Mouse (Mus musculus) heart, adult 2 months (tissue): Measurements from ENCODE around the gene Tlr5. TPM values are rescaled to one million over a fixed set of nuclear protein-coding genes. Genes with fewer than 3 reads are reported as not detected.
A peak's percentile ranks its signal among the peaks of the same experiment; 100 is the strongest.

Experiments used
- DNase-seq, 2 experiments: peaks; one replicate each; pipeline ENCODE4 v3.0.0; 2021
- H3K27ac ChIP-seq: fragments of 200-600 bp; 2 replicates; pipeline ENCODE4 v1.8.1; 2022
- H3K27me3 ChIP-seq: fragments of 200-500 bp; 2 replicates; pipeline ENCODE4 v1.6.1; 2012; ENCODE audit warnings: mild to moderate bottlenecking, low read length, inconsistent platforms, mixed read lengths; ENCODE audit not compliant: control insufficient read depth, insufficient read depth
- H3K36me3 ChIP-seq: fragments of 200-500 bp; 2 replicates; pipeline ENCODE4 v1.6.1; 2012; ENCODE audit warnings: low read length, inconsistent platforms; ENCODE audit not compliant: control insufficient read depth, insufficient read depth
- H3K4me1 ChIP-seq: fragments of 200-500 bp; 2 replicates; pipeline ENCODE4 v1.6.1; 2011; ENCODE audit warnings: low read length; ENCODE audit not compliant: control insufficient read depth, insufficient read depth
- H3K4me3 ChIP-seq: fragments of 200-600 bp; 2 replicates; pipeline ENCODE4 v1.8.1; 2022
- H3K79me2 ChIP-seq: fragments of 200-500 bp; replicated peaks from 2 replicates; pipeline ENCODE4 v1.6.1; 2012; ENCODE audit warnings: mild to moderate bottlenecking, inconsistent platforms, low read length, moderate library complexity, mixed read lengths; ENCODE audit not compliant: control insufficient read depth, insufficient read depth
- H3K9ac ChIP-seq: fragments of 200-500 bp; 2 replicates; pipeline ENCODE4 v1.6.1; 2012; ENCODE audit warnings: low read depth, mild to moderate bottlenecking, control low read depth, inconsistent platforms, low read length, mixed read lengths
- CTCF ChIP-seq: fragments of 200-600 bp; IDR thresholded peaks from 2 replicates; pipeline ENCODE4 v1.8.1; 2022; ENCODE audit warnings: antibody characterized with exemption, mild to moderate bottlenecking, moderate library complexity
- EP300 ChIP-seq: fragments of 200-500 bp; IDR thresholded peaks from 2 replicates; pipeline ENCODE4 v1.6.1; 2011; ENCODE audit warnings: low read depth, low read length, control low read depth; ENCODE audit not compliant: insufficient read depth
- POLR2A ChIP-seq: fragments of 200-500 bp; IDR thresholded peaks from 2 replicates; pipeline ENCODE4 v1.6.1; 2011; ENCODE audit warnings: mild to moderate bottlenecking, low read depth, low read length, control low read depth; ENCODE audit not compliant: insufficient read depth
- WGBS: fragments of 180-500 bp; shearing (Covaris S2); methylation state at CpG from one replicate; pipeline ENCODE4 v1.1.7; 2018; 5-methylcytosine and 5-hydroxymethylcytosine counted together
- intact Hi-C: fragments of 180-260 bp; cut with DNase I; formaldehyde crosslinking; loops from one replicate; pipeline ENCODE4 v1.15.1; 2025
- polyA plus RNA-seq: library from polyadenylated mRNA; depleted of rRNA; stranded (reverse); fragments of >200 nt; gene quantifications from 2 replicates; pipeline ENCODE4 v1.2.3, GENCODE M21; 2012; rRNA removed
- total RNA-seq, 2 experiments: library from RNA; stranded (reverse); gene quantifications; 2 replicates each; pipeline ENCODE4 v1.2.3; 2021

The Tlr5 gene
- total and polyA plus RNA-seq, 3 experiments = 1.1 to 1.7 (median 1.2) TPM

- intact Hi-C loops = no loop called here
- no peak for DNase-seq
- no peaks in the 10 kb centered on the region for H3K79me2 ChIP-seq
- H3K36me3 ChIP-seq = no peaks in the 10 kb centered on the region
- 82% methylated on average over 3 of the region's 3 CpGs for WGBS
- H3K4me3 ChIP-seq = no peak overlapping the region
- H3K27ac ChIP-seq = no peak overlapping the region
- no peaks in the 10 kb centered on the region for H3K27me3 ChIP-seq
- H3K9ac ChIP-seq = no peak overlapping the region
- TF ChIP-seq CTCF = no peak
- no peak for TF ChIP-seq EP300
- no peak for TF ChIP-seq POLR2A
- H3K4me1 ChIP-seq = peaks cover 1% of the 10 kb centered on the region; the same call in 1 of the 2 replicates
Measured at GRCm38 (mm10) chr1:182988646-182989045, 34.1 kb downstream of the Tlr5 start.

GRCm38 (mm10) chr1:182990092-182990762 is 35.6 kb downstream of the Tlr5 start:
- no peaks in the 10 kb centered on the region for H3K27me3 ChIP-seq
- no peak overlapping the region for H3K9ac ChIP-seq
- H3K27ac ChIP-seq = no peak overlapping the region
- DNase-seq = no peak
- no peaks in the 10 kb centered on the region for H3K36me3 ChIP-seq
- no peak for TF ChIP-seq CTCF
- no peak for TF ChIP-seq EP300
- TF ChIP-seq POLR2A = no peak
- WGBS = 79% methylated on average over 14 of the region's 14 CpGs
- peaks cover 1% of the 10 kb centered on the region; the same call in 1 of the 2 replicates for H3K4me1 ChIP-seq
- intact Hi-C loops = no loop called here
- H3K79me2 ChIP-seq = no peaks in the 10 kb centered on the region
- no peak overlapping the region for H3K4me3 ChIP-seq

GRCm38 (mm10) chr1:182991002-182991778 is 36.6 kb downstream of the Tlr5 start:
- no peak overlapping the region for H3K9ac ChIP-seq
- H3K27me3 ChIP-seq = no peaks in the 10 kb centered on the region
- H3K79me2 ChIP-seq = no peaks in the 10 kb centered on the region
- no peaks in the 10 kb centered on the region for H3K36me3 ChIP-seq
- peak; percentile 73 to 82 for DNase-seq
- peak; percentile 77; the same call in 1 of the 2 replicates for TF ChIP-seq EP300
- no peak for TF ChIP-seq POLR2A
- no peak overlapping the region for H3K27ac ChIP-seq
- 9% methylated on average over 7 of the region's 7 CpGs for WGBS
- H3K4me1 ChIP-seq = peaks cover 1% of the 10 kb centered on the region; the same call in 1 of the 2 replicates
- H3K4me3 ChIP-seq = no peak overlapping the region
- intact Hi-C loops = no loop called here

Other genes starting within 250 kb of the Tlr5 start
- gene Ccdc185, start 205.6 kb upstream of the Tlr5 start, total RNA-seq = not detected
- 0.04 TPM in 1 of 2 replicates, not detected in the other for gene Ccdc185, start 205.6 kb upstream of the Tlr5 start, polyA plus RNA-seq
- gene Susd4, start 190.9 kb upstream of the Tlr5 start, total RNA-seq = under 1 TPM; 0.16 to 0.34 TPM
- 0.49 and 0.88 TPM in 2 replicates for gene Susd4, start 190.9 kb upstream of the Tlr5 start, polyA plus RNA-seq